Mouse (Mus musculus): Measurements from ENCODE around the gene Cdc37.

Cdc37 gene

DNA sequence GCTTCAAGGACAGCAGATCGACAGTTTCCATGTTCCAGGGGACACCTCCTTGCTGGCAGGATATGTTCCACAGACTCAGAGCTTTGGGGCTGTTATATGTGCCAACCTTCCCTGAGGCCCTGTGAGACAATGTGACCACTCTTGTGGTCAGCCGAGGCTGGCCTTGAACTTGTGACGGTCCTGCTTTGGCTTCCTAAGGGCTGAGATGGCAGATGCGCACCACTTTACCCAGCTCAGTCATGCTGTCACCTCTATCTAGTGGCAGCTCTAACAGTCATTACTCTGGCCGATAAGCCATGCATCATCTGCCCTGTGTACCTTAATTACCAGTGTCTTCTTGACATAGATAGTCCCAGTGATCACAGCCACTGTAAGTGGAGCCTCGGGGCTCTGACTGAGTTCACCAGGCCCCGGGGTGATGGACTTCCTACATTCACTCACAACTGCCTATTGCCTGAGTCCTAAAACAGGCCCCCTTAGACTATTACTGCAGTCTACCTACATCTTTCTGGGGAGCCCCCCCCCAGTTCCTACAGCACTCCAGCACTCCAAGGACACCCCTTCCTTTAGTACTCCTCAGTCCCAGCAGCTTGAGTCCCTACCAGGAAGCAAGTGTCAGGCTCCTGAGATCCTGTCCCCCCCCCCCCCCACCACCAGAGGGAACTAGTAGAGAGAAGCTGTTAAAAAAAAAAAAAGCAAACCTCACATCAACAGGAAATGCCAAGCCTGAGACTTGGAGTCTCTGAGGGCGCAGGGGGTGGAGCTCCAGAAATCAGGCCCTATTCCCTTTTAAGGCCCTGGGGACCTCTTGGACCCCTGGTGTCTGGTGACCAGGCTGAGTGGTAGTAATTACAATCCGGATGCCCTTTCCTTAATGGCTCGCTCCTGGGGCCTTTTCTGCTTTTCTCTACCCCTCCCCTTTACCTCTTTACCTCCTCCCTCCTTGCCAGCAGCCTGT is 17.6 kb upstream of the Cdc37 start:
- DNase-seq (ENCODE audit: inconsistent age in 2 of 2, low spot score in 1 of 2), result peak; percentile 61 to 72

DNA sequence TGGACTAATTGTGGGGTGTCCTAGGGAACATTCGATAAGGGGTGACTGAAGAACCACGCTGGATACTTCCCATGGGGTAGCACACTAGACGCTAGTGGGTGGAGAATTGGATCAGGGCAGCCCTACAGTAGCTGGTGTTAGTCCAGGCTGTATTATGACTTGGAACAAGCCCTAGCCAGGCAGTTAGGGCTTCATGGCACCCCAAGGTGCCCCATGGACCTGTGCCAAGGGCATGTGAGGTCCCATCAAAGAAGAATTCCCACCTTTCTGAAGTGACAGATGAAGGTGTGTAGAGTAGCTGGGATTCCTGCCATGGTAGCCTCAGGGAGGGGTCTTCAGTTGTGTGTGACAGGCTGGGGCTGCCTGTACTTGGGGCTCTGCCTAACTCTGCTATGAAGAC is 16.7 kb upstream of the Cdc37 start:
- DNase-seq (ENCODE audit: inconsistent age in 2 of 2, low spot score in 1 of 2), result peak in 1 of 2 experiments; percentile 34

DNA sequence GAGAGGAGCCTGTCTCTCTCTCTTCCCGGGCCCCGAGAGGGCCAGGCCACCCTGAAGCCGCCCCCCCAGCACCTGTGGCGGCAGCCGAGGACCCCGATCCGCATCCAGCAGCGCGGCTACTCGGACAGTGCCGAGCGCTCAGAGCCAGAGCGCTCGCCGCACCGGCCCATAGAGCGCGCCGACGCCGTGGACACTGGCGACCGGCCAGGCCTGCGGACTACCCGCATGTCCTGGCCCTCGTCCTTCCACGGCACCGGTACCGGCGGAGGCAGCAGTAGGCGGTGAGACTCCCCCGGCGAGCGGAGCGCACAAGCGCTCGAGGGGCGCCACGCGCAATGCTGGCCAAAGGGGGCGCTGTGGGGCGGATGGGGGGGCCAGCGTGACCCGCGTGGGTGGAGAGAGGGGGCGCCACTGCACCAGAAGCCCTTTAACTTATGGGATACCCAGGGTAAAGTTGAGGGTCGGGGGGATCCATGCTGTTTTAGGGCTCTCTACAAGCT is 16.2 kb upstream of the Cdc37 start:
- DNase-seq (ENCODE audit: inconsistent age in 2 of 2, low spot score in 1 of 2), result peak; percentile 60 to 76

- DNase-seq (ENCODE audit: inconsistent age in 2 of 2, low spot score in 1 of 2), result peak; percentile 67 to 72
Measured at GRCm38 (mm10) chr9:21165041-21165951, 15.5 kb upstream of the Cdc37 start, which contains the start of gene Pde4a. Pde4a (plus strand) TSS chr9:21165714.

DNA sequence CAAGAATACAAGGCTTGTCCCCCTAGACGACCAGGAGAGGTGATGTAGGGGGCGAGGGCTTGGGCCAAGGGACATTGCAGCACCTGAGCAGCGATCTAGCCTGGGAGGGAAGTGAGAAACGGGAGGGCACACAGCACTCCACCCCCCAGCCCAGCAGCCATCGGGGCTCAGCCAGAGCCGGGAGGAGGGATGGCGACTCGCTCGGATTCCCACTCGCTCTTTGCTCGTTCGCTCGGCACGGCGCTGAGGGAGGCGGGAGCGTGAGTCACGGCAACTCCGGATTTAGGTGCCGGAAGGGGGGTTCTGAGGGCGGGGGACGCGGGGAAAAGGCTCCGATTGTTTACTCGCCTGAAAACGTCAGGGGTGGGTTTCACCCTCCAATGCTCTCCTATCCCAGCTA is 14.3 kb upstream of the Cdc37 start:
- DNase-seq (ENCODE audit: inconsistent age in 2 of 2, low spot score in 1 of 2), result peak; percentile 46 to 61

GRCm38 (mm10) chr9:21163086-21164050 is 13.6 kb upstream of the Cdc37 start:
- DNase-seq (ENCODE audit: inconsistent age in 2 of 2, low spot score in 1 of 2), result no peak

GRCm38 (mm10) chr9:21161209-21161909 is 11.6 kb upstream of the Cdc37 start:
- DNase-seq (ENCODE audit: inconsistent age in 2 of 2, low spot score in 1 of 2), result peak; percentile 90 to 98

DNA sequence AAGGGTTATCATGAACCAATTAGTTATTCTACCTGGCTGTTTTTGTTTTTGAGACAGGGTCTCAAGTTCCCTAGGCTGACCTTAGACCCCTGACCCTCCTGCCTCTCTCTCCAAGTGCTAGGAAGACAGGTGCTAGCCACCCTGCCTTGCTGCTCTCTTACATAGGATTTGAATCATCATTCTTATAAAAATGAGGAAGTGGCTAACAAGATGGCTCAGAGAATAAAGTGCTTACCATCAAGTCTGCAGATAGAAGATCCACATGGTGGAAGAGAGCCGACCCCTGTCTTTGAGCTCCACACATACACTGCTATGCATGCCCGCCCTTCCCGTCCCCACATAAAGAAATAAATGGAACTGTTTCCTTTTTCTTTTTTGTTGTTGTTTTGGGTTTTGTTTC is 5.0 kb upstream of the Cdc37 start:
- no peak for DNase-seq (ENCODE audit: inconsistent age in 2 of 2, low spot score in 1 of 2)

DNA sequence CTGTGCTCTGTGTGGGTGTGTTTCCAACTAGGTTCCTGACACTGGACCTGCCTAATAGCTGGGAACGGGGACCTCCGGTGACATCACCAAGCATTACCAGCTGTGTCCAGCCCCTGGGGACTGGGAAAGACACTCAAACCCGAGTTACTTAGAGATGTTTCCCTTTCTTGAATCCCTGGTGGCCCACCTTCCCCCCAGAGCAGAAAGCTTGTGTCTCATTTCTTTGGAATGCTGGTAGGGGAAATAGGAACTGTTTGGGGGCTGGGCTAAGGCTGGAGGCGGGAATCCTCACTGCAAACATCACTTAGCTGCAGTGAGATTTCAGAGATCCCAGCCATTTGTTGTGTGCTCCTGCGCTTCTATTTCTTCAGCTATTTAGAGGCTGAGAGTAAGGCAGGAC is 4.1 kb upstream of the Cdc37 start:
- DNase-seq (ENCODE audit: inconsistent age in 2 of 2, low spot score in 1 of 2), result no peak

DNA sequence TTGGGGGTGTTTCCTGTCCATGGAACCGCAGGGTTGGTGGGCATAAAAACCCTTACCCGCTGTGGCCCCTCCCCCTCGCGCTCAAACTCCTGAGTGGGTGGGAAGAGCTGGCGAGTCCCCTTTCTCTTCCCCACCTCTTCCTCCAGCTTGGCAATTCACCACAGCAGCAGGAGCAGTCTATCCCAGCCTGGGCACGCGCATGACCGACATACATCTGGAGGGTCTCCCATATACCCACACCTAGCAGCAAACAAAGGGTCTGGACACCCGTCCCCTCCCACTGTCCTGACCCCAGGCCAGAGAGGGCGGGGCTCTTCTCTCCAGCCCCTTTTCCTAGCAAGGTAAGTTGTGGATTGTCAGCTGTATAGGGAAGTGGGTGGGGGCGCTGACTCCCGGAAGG is 3.5 kb upstream of the Cdc37 start:
- DNase-seq (ENCODE audit: inconsistent age in 2 of 2, low spot score in 1 of 2), result no peak

DNA sequence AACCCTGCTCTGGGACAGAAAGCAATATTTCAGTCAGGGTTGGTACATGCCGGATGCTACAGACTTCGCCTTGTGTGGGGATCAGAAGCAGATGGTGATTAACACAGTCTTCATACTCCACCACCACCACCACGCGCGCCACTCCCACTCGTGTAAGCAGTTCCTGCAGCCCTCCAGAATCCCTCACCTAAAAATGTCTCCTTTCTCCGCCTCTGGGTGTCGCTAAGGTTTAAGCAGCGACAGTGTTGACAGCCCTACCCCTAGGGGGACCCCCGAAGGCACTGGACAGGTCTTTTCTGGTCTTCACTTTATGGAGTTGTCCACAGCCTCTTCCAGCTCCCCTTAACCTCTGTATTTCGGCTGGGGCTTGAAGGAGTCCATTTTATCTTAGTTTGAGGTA is 2.9 kb upstream of the Cdc37 start:
- DNase-seq (ENCODE audit: inconsistent age in 2 of 2, low spot score in 1 of 2), result peak; percentile 37 to 76

DNA sequence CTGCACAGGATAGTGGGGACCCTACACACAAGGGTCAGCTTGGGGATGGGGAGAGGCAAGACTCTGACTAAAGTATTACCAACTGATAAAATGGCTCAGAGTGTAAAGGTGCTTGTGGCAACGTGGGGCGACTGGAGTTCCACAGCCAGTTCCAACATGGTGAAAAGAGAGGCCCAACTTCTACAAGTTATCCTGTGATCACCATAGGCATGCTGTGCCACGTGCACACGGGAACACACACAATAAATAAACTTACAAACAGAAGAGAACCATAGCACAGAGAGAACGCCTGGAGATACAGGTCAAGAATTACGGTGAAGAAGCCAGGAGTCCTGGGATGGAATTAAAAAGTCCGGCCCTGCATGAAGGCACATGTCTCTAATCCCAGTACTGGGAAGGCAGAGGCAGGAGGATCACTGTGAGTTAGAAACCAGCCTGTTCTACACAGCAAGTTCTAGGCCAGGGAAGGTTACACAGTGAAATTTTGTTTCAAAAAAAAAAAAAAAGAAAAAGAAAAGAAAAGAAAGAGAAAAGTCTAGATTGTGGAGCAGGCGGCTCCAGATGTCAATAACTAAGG is 617 bp downstream of the Cdc37 start:
- peak in 1 of 2 experiments; percentile 28 for DNase-seq (ENCODE audit: inconsistent age in 2 of 2, low spot score in 1 of 2)

- DNase-seq (ENCODE audit: inconsistent age in 2 of 2, low spot score in 1 of 2), result no peak
Measured at GRCm38 (mm10) chr9:21148427-21148826, 1.4 kb downstream of the Cdc37 start.

DNA sequence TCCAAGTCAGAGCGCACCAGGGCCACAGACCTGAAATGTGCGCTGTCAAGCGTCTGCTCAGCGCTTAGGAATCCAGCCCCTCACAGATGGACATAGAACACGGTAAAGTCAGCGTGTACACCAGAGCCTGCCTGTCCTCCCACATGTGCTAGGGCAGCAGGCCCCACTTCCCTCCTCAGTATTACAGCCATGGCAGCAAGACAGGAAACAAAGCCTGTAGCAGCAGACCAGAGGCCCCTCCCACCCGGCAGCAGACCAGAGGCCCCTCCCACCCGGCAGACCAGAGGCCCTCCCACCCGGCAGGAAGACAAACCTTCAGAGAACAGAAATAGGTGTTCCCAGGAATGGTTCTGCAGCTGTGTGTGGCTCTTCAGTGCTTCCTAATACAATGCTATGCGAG is 3.1 kb downstream of the Cdc37 start:
- peak in 1 of 2 experiments; percentile 46 for DNase-seq (ENCODE audit: inconsistent age in 2 of 2, low spot score in 1 of 2)

GRCm38 (mm10) chr9:21145431-21145830 is 4.4 kb downstream of the Cdc37 start:
- no peak for DNase-seq (ENCODE audit: inconsistent age in 2 of 2, low spot score in 1 of 2)

DNA sequence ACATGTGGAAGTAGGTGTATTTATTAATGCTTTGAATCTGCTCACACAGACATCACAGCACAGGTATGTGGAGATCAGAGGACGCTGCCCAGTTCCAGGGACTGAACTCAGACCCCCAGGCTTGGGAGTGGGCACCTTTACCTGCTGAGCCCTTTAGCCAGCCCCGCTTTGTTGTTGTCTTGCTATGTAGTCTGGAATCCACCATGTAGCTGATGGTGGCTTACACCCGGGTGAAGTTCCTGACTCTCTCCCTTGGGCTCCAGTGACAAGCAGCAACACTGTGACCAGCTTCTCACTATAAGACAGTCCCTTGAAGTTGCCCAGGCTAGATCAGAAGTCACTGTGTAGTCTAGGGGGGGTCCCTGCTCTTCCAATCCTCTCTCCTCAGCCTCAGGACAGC is 5.4 kb downstream of the Cdc37 start:
- DNase-seq (ENCODE audit: inconsistent age in 2 of 2, low spot score in 1 of 2), result no peak

- DNase-seq (ENCODE audit: inconsistent age in 2 of 2, low spot score in 1 of 2), result no peak
Measured at GRCm38 (mm10) chr9:21141922-21142321, 7.9 kb downstream of the Cdc37 start.

DNA sequence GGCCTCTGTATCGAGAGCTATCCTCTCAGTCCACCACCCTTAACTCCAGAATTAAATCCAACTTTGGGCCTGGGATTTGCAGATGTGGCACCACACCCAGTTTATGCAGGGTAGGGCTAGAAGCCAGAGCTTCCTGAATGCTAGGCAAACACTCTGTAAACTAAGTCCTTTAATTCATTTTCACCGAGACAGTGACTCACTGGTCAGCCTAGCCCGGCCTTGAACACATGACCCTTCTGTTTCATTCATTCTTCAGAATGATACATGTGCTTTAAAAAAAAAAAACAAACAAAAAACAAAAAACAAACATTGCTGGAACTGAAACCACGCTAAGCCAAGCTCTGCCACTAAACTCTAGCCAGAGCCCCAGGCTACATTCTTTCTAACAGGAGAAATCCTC is 11.4 kb downstream of the Cdc37 start:
- DNase-seq (ENCODE audit: inconsistent age in 2 of 2, low spot score in 1 of 2), result peak in 1 of 2 experiments; percentile 72

GRCm38 (mm10) chr9:21137229-21137628 is 12.6 kb downstream of the Cdc37 start:
- peak; percentile 50 to 87 for DNase-seq (ENCODE audit: inconsistent age in 2 of 2, low spot score in 1 of 2)

Measured in adrenal gland, adult (tissue).